In the genomic region with DNA sequence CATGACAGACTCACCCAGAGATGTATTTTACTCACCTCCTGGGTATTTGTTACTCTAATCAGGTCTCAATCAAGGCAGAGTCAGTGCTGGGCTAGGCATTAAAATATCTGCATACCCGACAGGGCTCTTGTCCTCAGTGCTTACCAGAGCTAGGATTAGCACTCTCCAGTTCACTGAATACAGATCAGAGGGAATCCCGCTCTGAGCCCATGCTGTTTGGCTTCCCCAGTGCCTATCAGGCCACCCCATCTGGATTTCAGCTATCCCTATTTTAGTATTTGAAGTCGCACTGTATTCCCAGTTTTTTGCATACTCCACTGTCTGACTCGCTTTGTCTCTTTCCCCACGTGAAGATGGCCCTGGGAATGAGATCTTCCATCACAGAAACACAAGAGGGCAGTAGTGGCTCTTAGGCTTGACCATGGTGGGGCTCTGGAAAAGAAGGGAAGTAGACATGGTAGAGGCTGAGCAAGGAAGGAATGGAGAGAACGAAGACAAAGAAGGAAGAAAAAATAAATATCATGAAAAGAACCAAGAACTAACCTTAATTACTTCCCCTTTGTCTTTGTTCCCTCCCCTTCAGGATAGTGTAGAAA, we compare ENCODE assay signal across 9 mouse cellular contexts.
DNase-seq lines count a peak whose midpoint lies in the region; ATAC-seq and TF ChIP-seq lines count a peak whose summit lies in the region.
"Had no signal": no experiment of that assay in that cellular context is flagged by ENCODE, and none has a peak within 500 bp of the region (broad histone marks: within the 10 kb centered on the region; RNA-seq: fewer than 3 reads in every experiment).

No protein-coding gene starts in this region.

- H3K27ac ChIP-seq in gastrocnemius, adult 2 months, result no peak overlapping the region
- H3K27ac ChIP-seq in forebrain, embryonic 11.5 days (ENCODE audit: low read depth, low read length), result no peak overlapping the region
- H3K27ac ChIP-seq in intestine, embryonic 15.5 days, result peak overlapping the region; percentile 75
- no peak overlapping the region for H3K27ac ChIP-seq in thymus, adult 2 months (ENCODE audit: control insufficient read depth, insufficient read depth, low read length)

- H3K36me3 ChIP-seq in forebrain, embryonic 11.5 days (ENCODE audit: control insufficient read depth, insufficient read depth, low read length), result no peaks in the 10 kb centered on the region
- H3K36me3 ChIP-seq in intestine, embryonic 15.5 days, result no peaks in the 10 kb centered on the region
- H3K36me3 ChIP-seq in thymus, adult 2 months (ENCODE audit: control insufficient read depth, insufficient read depth, low read length), result no peaks in the 10 kb centered on the region

- no peak overlapping the region for H3K4me3 ChIP-seq in gastrocnemius, adult 2 months
- no peak overlapping the region for H3K4me3 ChIP-seq in forebrain, embryonic 11.5 days (ENCODE audit: low read depth, low read length)
- no peak overlapping the region for H3K4me3 ChIP-seq in intestine, embryonic 15.5 days (replicated peaks)
- no peak overlapping the region for H3K4me3 ChIP-seq in thymus, adult 2 months (ENCODE audit: control insufficient read depth, insufficient read depth, low read length)
- H3K4me3 ChIP-seq: megakaryocyte, embryonic 14.5 days had no signal

- 15% methylated on average over 6 of the region's 6 CpGs for WGBS in forebrain, embryonic 11.5 days
- WGBS in intestine, embryonic 15.5 days, result 28% methylated on average over 6 of the region's 6 CpGs
- WGBS in thymus, adult 2 months, result 59% methylated on average over 6 of the region's 6 CpGs

- H3K9ac ChIP-seq in forebrain, embryonic 11.5 days (ENCODE audit: low read length), result no peak overlapping the region
- no peak overlapping the region for H3K9ac ChIP-seq in intestine, embryonic 15.5 days

- H3K27me3 ChIP-seq in forebrain, embryonic 11.5 days (ENCODE audit: control insufficient read depth, insufficient read depth, low read length), result no peaks in the 10 kb centered on the region
- no peaks in the 10 kb centered on the region for H3K27me3 ChIP-seq in intestine, embryonic 15.5 days (replicated peaks)
- H3K27me3 ChIP-seq in thymus, adult 2 months (ENCODE audit: control insufficient read depth, insufficient read depth, low read length), result no peaks in the 10 kb centered on the region
- H3K27me3 ChIP-seq: megakaryocyte, embryonic 14.5 days had no signal

- TF ChIP-seq POLR2A in thymus, adult 2 months (IDR thresholded peaks at IDR 0.05; ENCODE audit: control insufficient read depth, extremely low read depth, insufficient read depth, low read length, poor library complexity), result no peak

- intact Hi-C loops in gastrocnemius, adult 2 months (cut with DNase I), result loop anchor here (10.0 kb wide), 1 partner anchor 272 kb away; no protein-coding TSS in a partner anchor
- intact Hi-C loops in gastrocnemius, postnatal 14 days (cut with DNase I; ENCODE audit: low total_unique reads), result no loop called here

- no peaks in the 10 kb centered on the region for H3K4me1 ChIP-seq in forebrain, embryonic 11.5 days (replicated peaks; ENCODE audit: control insufficient read depth, insufficient read depth, low read length)
- no peaks in the 10 kb centered on the region for H3K4me1 ChIP-seq in intestine, embryonic 15.5 days (replicated peaks)
- no peaks in the 10 kb centered on the region; the same call in 1 of the 2 replicates for H3K4me1 ChIP-seq in thymus, adult 2 months (replicated peaks; ENCODE audit: control insufficient read depth, insufficient read depth, low read length)
- H3K4me1 ChIP-seq: megakaryocyte, embryonic 14.5 days had no signal

- H3K4me2 ChIP-seq in forebrain, embryonic 11.5 days (ENCODE audit: low read depth, low read length, severe bottlenecking), result no peak overlapping the region
- no peak overlapping the region for H3K4me2 ChIP-seq in intestine, embryonic 15.5 days (replicated peaks)

- peak; percentile 75 for ATAC-seq in forebrain, embryonic 11.5 days (replicated peaks; ENCODE audit: low FRiP score)
- ATAC-seq in intestine, embryonic 15.5 days, result peak; percentile 66
- peak; percentile 93 for ATAC-seq in megakaryocyte progenitor cell, adult 5-6 weeks (replicated peaks; ENCODE audit: poor library complexity)

- peak; percentile 56 for TF ChIP-seq CTCF in gastrocnemius, adult 2 months (IDR thresholded peaks at IDR 0.05)
- TF ChIP-seq CTCF in thymus, adult 2 months (IDR thresholded peaks at IDR 0.05; ENCODE audit: borderline replicate concordance, control insufficient read depth, extremely low read depth, insufficient read depth, low read length, poor library complexity), result no peak

- no peaks in the 10 kb centered on the region for H3K9me3 ChIP-seq in forebrain, embryonic 11.5 days (ENCODE audit: control insufficient read depth, low read length)
- H3K9me3 ChIP-seq in intestine, embryonic 15.5 days, result no peaks in the 10 kb centered on the region
- H3K9me3 ChIP-seq: megakaryocyte, embryonic 14.5 days had no signal

- DNase-seq in gastrocnemius, adult 2 months, result no peak
- DNase-seq in gastrocnemius, postnatal 14 days, result no peak
- DNase-seq in adrenal gland, adult 8-10 months, result peak; percentile 4
- DNase-seq in forebrain, embryonic 11.5 days (ENCODE audit: low spot score), result no peak
- no peak for DNase-seq in MN1 (ENCODE audit: low spot score)
- DNase-seq in thymus, adult 2 months, result no peak
